Mouse (Mus musculus) splenic B cell, adult 2 months (primary cell): Measurements from ENCODE around the gene Tspan32.

Source experiments
- DNase-seq: peaks from one replicate; pipeline ENCODE4 v3.0.0-alpha.2; 2011; ENCODE audit warnings: low read depth, low spot score
- H3K27me3 ChIP-seq: 2 replicates; pipeline ENCODE4 v1.6.1; 2012; ENCODE audit warnings: mild to moderate bottlenecking, low read length, moderate library complexity, mixed read lengths; ENCODE audit not compliant: control insufficient read depth, poor library complexity, insufficient read depth, severe bottlenecking
- H3K36me3 ChIP-seq: 2 replicates; pipeline ENCODE4 v1.6.1; 2012; ENCODE audit warnings: mild to moderate bottlenecking, low read length, moderate library complexity, mixed read lengths; ENCODE audit not compliant: control insufficient read depth, poor library complexity, insufficient read depth, severe bottlenecking

Gene Tspan32

GRCm38 (mm10) chr7:143051316-143051715, 46.5 kb downstream of the Tspan32 start:
- H3K27me3 ChIP-seq, result no peaks in the 10 kb centered on the region
- H3K36me3 ChIP-seq, result no peaks in the 10 kb centered on the region
- no peak for DNase-seq

DNA sequence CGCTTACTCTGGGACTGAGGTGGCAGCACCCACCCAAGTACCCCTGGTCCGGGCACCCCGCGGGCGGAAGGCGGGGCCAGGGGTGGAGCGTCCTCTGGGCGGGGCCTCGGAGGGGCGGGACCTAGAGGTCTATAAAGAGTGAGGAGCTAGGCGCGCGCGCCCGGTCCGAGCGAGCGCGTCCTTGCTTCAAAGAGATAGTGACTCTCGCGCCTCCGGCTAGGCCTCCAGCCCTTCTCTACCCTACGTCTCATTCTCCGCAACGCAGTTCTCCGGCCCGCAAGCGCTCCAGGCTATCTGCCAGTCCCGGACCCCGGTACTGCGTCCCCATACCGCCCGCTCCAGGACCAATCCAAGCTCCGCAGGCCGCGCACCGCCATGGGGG, 47.8 kb downstream of the Tspan32 start, which contains the start of gene Cd81:
TSS of gene Cd81 (plus strand) at position 114 of the 382 bp plus-strand sequence.
- DNase-seq, result peak; percentile 80
- Histone ChIP-seq H3K27me3 (no peaks in the 10 kb centered on the region), H3K36me3 (no peaks in the 10 kb centered on the region; the same call in 1 of the 2 replicates)

GRCm38 (mm10) chr7:143053008-143053899, 48.4 kb downstream of the Tspan32 start:
- no peaks in the 10 kb centered on the region for H3K27me3 ChIP-seq
- DNase-seq, result peak; percentile 62

GRCm38 (mm10) chr7:143053961-143054611, 49.2 kb downstream of the Tspan32 start:
- no peaks in the 10 kb centered on the region; the same call in 1 of the 2 replicates for H3K36me3 ChIP-seq
- H3K27me3 ChIP-seq, result no peaks in the 10 kb centered on the region
- no peak for DNase-seq

More at GRCm38 (mm10) chr7:143053008-143053899, 48.4 kb downstream of the Tspan32 start:
- H3K36me3 ChIP-seq, result no peaks in the 10 kb centered on the region; the same call in 1 of the 2 replicates

GRCm38 (mm10) chr7:143054612-143054965, 49.7 kb downstream of the Tspan32 start:
- no peak for DNase-seq
- no peaks in the 10 kb centered on the region; the same call in 1 of the 2 replicates for H3K36me3 ChIP-seq
- H3K27me3 ChIP-seq, result no peaks in the 10 kb centered on the region

GRCm38 (mm10) chr7:143055001-143055400, 50.2 kb downstream of the Tspan32 start:
- H3K27me3 ChIP-seq, result no peaks in the 10 kb centered on the region
- no peaks in the 10 kb centered on the region; the same call in 1 of the 2 replicates for H3K36me3 ChIP-seq
- DNase-seq, result no peak

GRCm38 (mm10) chr7:143055499-143056186, 50.8 kb downstream of the Tspan32 start:
- Histone ChIP-seq H3K27me3 (no peaks in the 10 kb centered on the region), H3K36me3 (no peaks in the 10 kb centered on the region; the same call in 1 of the 2 replicates)
- DNase-seq, result no peak

GRCm38 (mm10) chr7:143057023-143057422, 52.2 kb downstream of the Tspan32 start:
- Histone ChIP-seq H3K36me3 (peaks cover under 1% of the 10 kb centered on the region), H3K27me3 (no peaks in the 10 kb centered on the region)
- DNase-seq, result no peak

- peaks cover 2% of the 10 kb centered on the region for H3K36me3 ChIP-seq
- DNase-seq, result no peak
Observed at GRCm38 (mm10) chr7:143057667-143058220, 52.9 kb downstream of the Tspan32 start.

GRCm38 (mm10) chr7:143058221-143058697, 53.4 kb downstream of the Tspan32 start:
- Histone ChIP-seq H3K36me3 (peaks cover 5% of the 10 kb centered on the region), H3K27me3 (no peaks in the 10 kb centered on the region)
- no peak for DNase-seq

More at GRCm38 (mm10) chr7:143057667-143058220, 52.9 kb downstream of the Tspan32 start:
- H3K27me3 ChIP-seq, result no peaks in the 10 kb centered on the region

GRCm38 (mm10) chr7:143059202-143059870, 54.5 kb downstream of the Tspan32 start:
- no peak for DNase-seq
- Histone ChIP-seq H3K36me3 (peaks cover 5% of the 10 kb centered on the region), H3K27me3 (no peaks in the 10 kb centered on the region)

DNA sequence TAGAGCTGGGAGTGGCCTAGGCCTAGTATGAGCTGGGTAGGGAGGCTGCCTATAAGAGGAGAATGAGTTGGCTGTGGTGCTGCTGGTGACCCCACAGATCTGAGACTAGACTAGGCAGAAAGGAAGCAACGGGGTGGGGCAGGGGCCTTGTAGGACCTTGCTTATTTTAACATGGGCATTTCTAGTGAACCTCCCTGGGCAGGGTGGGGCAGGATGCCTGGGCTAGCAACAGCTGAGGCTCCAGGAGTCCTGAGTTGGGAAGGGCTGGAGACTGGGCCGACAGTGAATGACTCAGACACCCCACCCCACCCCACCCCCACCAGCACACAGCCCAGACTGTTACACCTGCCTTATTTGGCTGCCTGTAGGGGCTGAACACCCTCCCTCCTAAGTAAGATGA, 57.9 kb downstream of the Tspan32 start:
- peaks cover 8% of the 10 kb centered on the region for H3K36me3 ChIP-seq
- no peaks in the 10 kb centered on the region for H3K27me3 ChIP-seq
- no peak for DNase-seq

DNA sequence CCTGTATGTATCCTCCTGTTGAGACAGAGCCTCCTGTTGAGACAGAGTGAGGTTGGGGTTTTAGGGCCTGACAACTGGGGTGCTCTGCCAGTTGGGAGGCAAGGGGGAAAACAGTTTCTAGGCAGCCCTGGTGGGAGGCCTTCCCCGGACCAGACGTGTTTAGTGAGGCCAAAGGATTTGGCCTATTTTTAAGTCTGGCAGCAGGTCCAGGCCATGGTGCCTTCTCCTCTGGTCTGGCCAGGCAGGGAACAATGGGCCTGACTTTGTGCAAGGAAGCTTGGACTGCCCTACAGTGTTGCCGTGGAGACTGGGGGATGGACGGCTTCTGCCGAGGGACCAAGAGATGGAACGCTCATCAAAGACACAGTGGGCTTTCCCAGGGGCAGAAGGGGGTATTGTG, 59.4 kb downstream of the Tspan32 start:
- no peak for DNase-seq
- H3K27me3 ChIP-seq, result no peaks in the 10 kb centered on the region
- H3K36me3 ChIP-seq, result peaks cover 8% of the 10 kb centered on the region

DNA sequence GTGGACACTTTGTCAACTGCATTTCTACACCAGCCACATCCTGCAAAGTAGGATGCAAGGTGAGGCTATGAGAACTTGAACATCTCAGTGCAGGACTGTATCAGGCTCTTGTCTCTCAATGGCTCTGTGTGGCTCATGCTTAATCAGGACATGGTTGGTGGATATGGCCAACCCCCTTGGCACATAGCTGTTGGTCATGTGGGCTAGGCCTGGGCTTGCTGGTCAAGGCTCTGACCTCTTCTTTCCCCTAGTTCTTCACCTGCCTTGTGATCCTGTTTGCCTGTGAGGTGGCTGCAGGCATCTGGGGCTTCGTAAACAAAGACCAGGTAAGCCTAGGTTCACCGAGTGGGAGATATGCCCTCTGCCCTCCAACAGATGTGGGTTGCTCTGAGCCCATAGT, 60.8 kb downstream of the Tspan32 start:
- DNase-seq, result no peak
- Histone ChIP-seq H3K36me3 (peaks cover 8% of the 10 kb centered on the region), H3K27me3 (no peaks in the 10 kb centered on the region)
